7 mouse cellular contexts compared by ENCODE assay signal in genomic region chr9:41861136-41861535, GRCm38 (mm10).
A peak's percentile ranks its signal among the peaks of the same experiment; 100 is the strongest.
DNase-seq lines count a peak whose midpoint lies in the region; ATAC-seq and TF ChIP-seq lines count a peak whose summit lies in the region.

No protein-coding gene starts in this region.

- peak overlapping the region; percentile 60 for H3K27ac ChIP-seq in lung, embryonic 16.5 days (ENCODE audit: low read length)
- H3K27ac ChIP-seq in forebrain, postnatal 0 days (ENCODE audit: low read depth, low read length), result peak overlapping the region; percentile 75
- peak overlapping the region; percentile 74 for H3K27ac ChIP-seq in midbrain, embryonic 10.5 days (replicated peaks)

- no peaks in the 10 kb centered on the region for H3K36me3 ChIP-seq in lung, embryonic 16.5 days (ENCODE audit: control insufficient read depth, insufficient read depth, low read length)
- H3K36me3 ChIP-seq in forebrain, postnatal 0 days (ENCODE audit: insufficient read depth), result no peaks in the 10 kb centered on the region
- no peaks in the 10 kb centered on the region for H3K36me3 ChIP-seq in midbrain, embryonic 10.5 days

- H3K9ac ChIP-seq in lung, embryonic 16.5 days (ENCODE audit: low read length), result peak overlapping the region; percentile 30
- no peak overlapping the region for H3K9ac ChIP-seq in forebrain, postnatal 0 days

- TF ChIP-seq CTCF in forebrain, postnatal 0 days (IDR thresholded peaks at IDR 0.05; ENCODE audit: low read depth), result no peak

- H3K9me3 ChIP-seq in lung, embryonic 16.5 days (ENCODE audit: control insufficient read depth, low read length), result no peaks in the 10 kb centered on the region
- H3K9me3 ChIP-seq in forebrain, postnatal 0 days (ENCODE audit: low read length), result no peaks in the 10 kb centered on the region
- no peaks in the 10 kb centered on the region for H3K9me3 ChIP-seq in midbrain, embryonic 10.5 days (replicated peaks)

- no peak for DNase-seq in lung, postnatal 4 days
- no peak for DNase-seq in forebrain, postnatal 0 days
- peak; percentile 14 for DNase-seq in midbrain, embryonic 10.5 days (ENCODE audit: low spot score)
- DNase-seq in spleen, adult 12 weeks (ENCODE audit: low spot score), result no peak
- DNase-seq in urinary bladder, adult 2 months (ENCODE audit: low spot score), result no peak
- no peak for DNase-seq in left cerebral cortex, adult 9 months (ENCODE audit: low spot score in 2 of 2)

- peak overlapping the region; percentile 41 for H3K4me2 ChIP-seq in lung, embryonic 16.5 days (ENCODE audit: low read depth, low read length)
- no peak overlapping the region for H3K4me2 ChIP-seq in forebrain, postnatal 0 days (ENCODE audit: low read depth)

- peaks cover 17% of the 10 kb centered on the region for H3K4me1 ChIP-seq in lung, embryonic 16.5 days (replicated peaks; ENCODE audit: control insufficient read depth, insufficient read depth, low read length)
- peaks cover 21% of the 10 kb centered on the region for H3K4me1 ChIP-seq in forebrain, postnatal 0 days (ENCODE audit: insufficient read depth)
- peaks cover 15% of the 10 kb centered on the region for H3K4me1 ChIP-seq in midbrain, embryonic 10.5 days

- ATAC-seq in lung, embryonic 16.5 days (ENCODE audit: low read depth), result peak; percentile 25
- ATAC-seq in forebrain, postnatal 0 days, result peak; percentile 37

- H3K27me3 ChIP-seq in lung, embryonic 16.5 days (ENCODE audit: control insufficient read depth, insufficient read depth, low read depth, low read length), result no peaks in the 10 kb centered on the region
- no peaks in the 10 kb centered on the region for H3K27me3 ChIP-seq in forebrain, postnatal 0 days (ENCODE audit: insufficient read depth, low read length)
- H3K27me3 ChIP-seq in midbrain, embryonic 10.5 days (ENCODE audit: low read depth, poor library complexity, severe bottlenecking), result no peaks in the 10 kb centered on the region

- 29% methylated on average over 5 of the region's 5 CpGs for WGBS in lung, embryonic 16.5 days
- 32% methylated on average over 5 of the region's 5 CpGs for WGBS in forebrain, postnatal 0 days
- WGBS in midbrain, embryonic 10.5 days, result 68% methylated on average over 5 of the region's 5 CpGs

- no peak overlapping the region for H3K4me3 ChIP-seq in lung, embryonic 16.5 days (ENCODE audit: low read length)
- no peak overlapping the region for H3K4me3 ChIP-seq in forebrain, postnatal 0 days (ENCODE audit: low read depth, low read length)
- H3K4me3 ChIP-seq in midbrain, embryonic 10.5 days, result no peak overlapping the region
